In genomic region chr16:31233167-31233498, GRCm38 (mm10) we compare ENCODE assay signal across 8 mouse cellular contexts. TPM values are rescaled to one million over a fixed set of nuclear protein-coding genes. Genes with fewer than 3 reads are reported as not detected.
A peak's percentile ranks its signal among the peaks of the same experiment; 100 is the strongest.
DNase-seq lines count a peak whose midpoint lies in the region; ATAC-seq and TF ChIP-seq lines count a peak whose summit lies in the region.

No protein-coding gene starts in this region.

- H3K4me1 ChIP-seq in megakaryocyte, embryonic 14.5 days, result peaks cover 38% of the 10 kb centered on the region
- peaks cover 20% of the 10 kb centered on the region for H3K4me1 ChIP-seq in limb, embryonic 11.5 days (ENCODE audit: control insufficient read depth, insufficient read depth, low read length)
- peaks cover 15% of the 10 kb centered on the region; the same call in 1 of the 2 replicates for H3K4me1 ChIP-seq in stomach, embryonic 14.5 days (ENCODE audit: control insufficient read depth, insufficient read depth, low read length)

- peaks cover 10% of the 10 kb centered on the region for H3K36me3 ChIP-seq in megakaryocyte, embryonic 14.5 days (replicated peaks; ENCODE audit: low read length)
- H3K36me3 ChIP-seq in limb, embryonic 11.5 days (ENCODE audit: control insufficient read depth, insufficient read depth, low read length), result no peaks in the 10 kb centered on the region
- no peaks in the 10 kb centered on the region for H3K36me3 ChIP-seq in stomach, embryonic 14.5 days (ENCODE audit: control insufficient read depth, insufficient read depth, low read length)

- H3K4me2 ChIP-seq in limb, embryonic 11.5 days (ENCODE audit: low read depth, severe bottlenecking), result peak overlapping the region; percentile 30; the same call in 1 of the 2 replicates
- peak overlapping the region; percentile 28; the same call in 1 of the 2 replicates for H3K4me2 ChIP-seq in stomach, embryonic 14.5 days (replicated peaks; ENCODE audit: low read depth, low read length)

- peak overlapping the region; percentile 72 for H3K4me3 ChIP-seq in gastrocnemius, adult 2 months
- H3K4me3 ChIP-seq in megakaryocyte, embryonic 14.5 days (replicated peaks), result peak overlapping the region; percentile 88
- no peak overlapping the region for H3K4me3 ChIP-seq in limb, embryonic 11.5 days (ENCODE audit: low read depth, low read length)
- no peak overlapping the region for H3K4me3 ChIP-seq in stomach, embryonic 14.5 days (ENCODE audit: low read depth, low read length)

- intact Hi-C loops in gastrocnemius, adult 2 months (cut with DNase I), result no loop called here
- intact Hi-C loops in gastrocnemius, postnatal 36 days (cut with DNase I), result no loop called here

- no peak for ATAC-seq in megakaryocyte, adult 5-6 weeks (ENCODE audit: poor library complexity, severe bottlenecking)
- ATAC-seq in limb, embryonic 11.5 days (ENCODE audit: insufficient number of reproducible peaks, low FRiP score, low TSS enrichment, low read depth), result no peak
- ATAC-seq in stomach, embryonic 14.5 days (ENCODE audit: insufficient number of reproducible peaks, insufficient read depth, low FRiP score, low read depth), result no peak

- no peak overlapping the region for H3K9ac ChIP-seq in limb, embryonic 11.5 days (ENCODE audit: low read length)
- H3K9ac ChIP-seq in stomach, embryonic 14.5 days (replicated peaks; ENCODE audit: low read depth, low read length), result no peak overlapping the region

- DNase-seq in gastrocnemius, adult 2 months, result peak; percentile 42
- DNase-seq in gastrocnemius, postnatal 36 days, result no peak
- no peak for DNase-seq in limb, embryonic 11.5 days (ENCODE audit: low spot score)
- DNase-seq in cerebellum, postnatal 25 days, result no peak
- DNase-seq in retina, postnatal 1 day, result no peak

- no peak for TF ChIP-seq CTCF in gastrocnemius, adult 2 months (IDR thresholded peaks at IDR 0.05)

- peaks cover 3% of the 10 kb centered on the region for H3K27me3 ChIP-seq in megakaryocyte, embryonic 14.5 days (replicated peaks)
- H3K27me3 ChIP-seq in limb, embryonic 11.5 days (ENCODE audit: control insufficient read depth, insufficient read depth, low read length), result no peaks in the 10 kb centered on the region
- H3K27me3 ChIP-seq in stomach, embryonic 14.5 days (ENCODE audit: control insufficient read depth, insufficient read depth, low read length), result no peaks in the 10 kb centered on the region

- H3K27ac ChIP-seq in gastrocnemius, adult 2 months, result peak overlapping the region; percentile 85
- no peak overlapping the region for H3K27ac ChIP-seq in limb, embryonic 11.5 days (replicated peaks; ENCODE audit: low read depth, low read length)
- no peak overlapping the region for H3K27ac ChIP-seq in stomach, embryonic 14.5 days (ENCODE audit: low read length)

- WGBS in limb, embryonic 11.5 days, result 8% methylated on average over 4 of the region's 4 CpGs
- WGBS in stomach, embryonic 14.5 days, result 19% methylated on average over 4 of the region's 4 CpGs

- peaks cover 28% of the 10 kb centered on the region for H3K9me3 ChIP-seq in megakaryocyte, embryonic 14.5 days
- H3K9me3 ChIP-seq in limb, embryonic 11.5 days (ENCODE audit: control insufficient read depth, low read length), result no peaks in the 10 kb centered on the region
- no peaks in the 10 kb centered on the region for H3K9me3 ChIP-seq in stomach, embryonic 14.5 days (ENCODE audit: control insufficient read depth, low read depth, low read length)

RNA-seq across cellular contexts. Expression of gene Acap2, which starts 32.1 kb away (rescaled TPM):
- total RNA-seq in gastrocnemius, adult 2 months (2021), result 10 to 100 TPM in 1 of 2 experiments, 1 to 10 TPM in 1; 9.5 to 10.8 TPM
- total RNA-seq in gastrocnemius, postnatal 36 days (2021), result 10 to 100 TPM in 1 of 2 experiments, 1 to 10 TPM in 1; 9.0 to 10.0 TPM
- polyA plus RNA-seq in megakaryocyte, embryonic 14.5 days (2012; ENCODE audit: insufficient read depth, low replicate concordance), result 1.0 and 2.2 TPM in 2 replicates
- total RNA-seq in megakaryocyte, adult 5-6 weeks (2015), result 60.7 and 61.6 TPM in 2 replicates
- 90.0 and 98.9 TPM in 2 replicates for total RNA-seq in megakaryocyte, adult 5-6 weeks (2017)
- polyA plus RNA-seq in limb, embryonic 11.5 days (2014; fragmentation: Nextera tagmentation; extraction: Ambion mirVana), result 18.0 and 19.3 TPM in 2 replicates
- 24.9 and 25.0 TPM in 2 replicates for polyA plus RNA-seq in stomach, embryonic 14.5 days (2014; fragmentation: Nextera tagmentation; extraction: Ambion mirVana)

RNA-seq across cellular contexts. Expression of gene Ppp1r2, which starts 41.9 kb away (rescaled TPM):
- 10 to 100 TPM; 78.9 to 89.0 TPM for total RNA-seq in gastrocnemius, adult 2 months (2021)
- total RNA-seq in gastrocnemius, postnatal 36 days (2021), result 10 to 100 TPM; 68.7 to 77.1 TPM
- 50.5 and 165 TPM in 2 replicates for polyA plus RNA-seq in megakaryocyte, embryonic 14.5 days (2012; ENCODE audit: insufficient read depth, low replicate concordance)
- 85.4 and 90.2 TPM in 2 replicates for total RNA-seq in megakaryocyte, adult 5-6 weeks (2015)
- 58.6 and 59.5 TPM in 2 replicates for total RNA-seq in megakaryocyte, adult 5-6 weeks (2017)
- polyA plus RNA-seq in limb, embryonic 11.5 days (2014; fragmentation: Nextera tagmentation; extraction: Ambion mirVana), result 78.4 and 82.1 TPM in 2 replicates
- 86.0 and 90.8 TPM in 2 replicates for polyA plus RNA-seq in stomach, embryonic 14.5 days (2014; fragmentation: Nextera tagmentation; extraction: Ambion mirVana)

Comparison
In these comparisons a context has a peak if more than half of its experiments do, and no peak if none do; other contexts are left out.
1. H3K4me3 ChIP-seq: peak in gastrocnemius, adult 2 months (single experiment) and megakaryocyte, embryonic 14.5 days (single experiment); none in limb, embryonic 11.5 days (single experiment) and stomach, embryonic 14.5 days (single experiment).
2. RNA of gene Acap2, which starts 32.1 kb away (total RNA-seq): 60.7 to 98.9 TPM in megakaryocyte, adult 5-6 weeks; 9.5 to 10.8 TPM in gastrocnemius, adult 2 months and 9.0 to 10.0 TPM in gastrocnemius, postnatal 36 days; every median in the first group is over 4 times any median in the second.